Mouse (Mus musculus) urinary bladder, postnatal 25 days (tissue): ENCODE results near the gene Ndufa3.
"Not testable (repeated sequence)": the region's sequence is repeated elsewhere in the genome, so short reads cannot be mapped to it uniquely, and the experiment has no call there.

Source experiments
- DNase-seq: peaks from one replicate; pipeline ENCODE4 v3.0.0; 2022; ENCODE audit warnings: low spot score

Gene Ndufa3

GRCm38 (mm10) chr7:3617242-3617995 lies at the start of gene Ndufa3:
Ndufa3 (plus strand) TSS chr7:3617373.
- peak; percentile 75 for DNase-seq

- DNase-seq = no peak
Observed at GRCm38 (mm10) chr7:3569725-3570124, 47.4 kb upstream of the Ndufa3 start.

GRCm38 (mm10) chr7:3570580-3570979 lies 46.6 kb upstream of the Ndufa3 start:
- DNase-seq = not testable (repeated sequence)

- no peak for DNase-seq
Observed at GRCm38 (mm10) chr7:3571847-3572246, 45.3 kb upstream of the Ndufa3 start.

- no peak for DNase-seq
Observed at GRCm38 (mm10) chr7:3574216-3574615, 43.0 kb upstream of the Ndufa3 start.

DNA sequence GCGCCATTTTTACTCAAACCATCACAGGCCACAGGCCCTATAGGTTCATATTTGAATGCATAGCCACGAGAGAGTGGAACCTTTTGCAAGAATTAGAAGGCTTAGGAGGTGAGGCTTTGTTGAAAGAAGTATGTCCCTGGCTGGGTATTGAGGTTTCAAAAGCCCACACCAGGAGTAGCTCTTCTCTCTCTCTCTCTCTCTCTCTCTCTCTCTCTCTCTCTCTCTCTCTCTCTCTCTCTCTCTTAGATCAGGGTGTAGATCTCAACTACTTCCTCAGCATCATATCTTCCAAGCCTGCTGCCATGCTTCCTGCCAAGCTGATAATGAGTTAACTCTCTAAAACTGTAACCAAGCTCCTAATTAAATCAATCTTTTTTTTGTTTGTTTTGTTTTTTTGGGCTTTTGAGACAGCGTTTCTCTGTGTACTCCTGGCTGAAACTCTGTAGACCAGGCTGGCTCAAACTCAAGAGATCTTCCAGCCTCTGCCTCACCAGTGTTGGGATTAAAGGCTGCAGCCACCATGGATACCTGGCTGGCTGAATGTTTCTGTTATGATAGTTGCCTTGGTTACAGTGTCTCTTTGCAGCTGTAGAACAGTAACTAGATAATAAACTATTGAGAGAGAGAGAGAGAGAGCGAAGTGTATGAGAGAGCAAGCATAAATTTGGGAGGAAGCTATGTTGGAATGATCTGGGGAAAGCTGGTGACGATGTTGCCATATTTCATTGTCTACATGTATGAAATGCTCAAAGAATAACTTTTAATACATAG lies 40.6 kb upstream of the Ndufa3 start:
- no peak for DNase-seq

DNA sequence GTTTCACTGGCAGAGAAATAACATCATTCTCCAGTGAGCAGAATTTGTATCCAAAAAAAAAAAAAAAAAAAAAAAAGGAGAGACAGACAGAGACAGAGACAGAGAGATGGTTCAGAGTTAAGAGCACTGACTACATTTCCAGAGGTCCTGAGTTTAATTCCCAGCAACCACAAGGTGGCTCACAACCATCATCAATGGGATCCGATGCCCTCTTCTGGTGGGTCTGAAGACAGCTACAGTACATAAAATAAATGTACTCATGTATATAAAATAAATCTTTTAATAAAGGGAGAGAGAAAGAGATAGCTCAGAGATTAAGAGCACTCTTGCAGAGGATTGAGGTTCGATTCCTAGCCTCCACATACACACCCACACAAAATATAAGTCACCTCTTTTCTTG lies 39.0 kb upstream of the Ndufa3 start:
- no peak for DNase-seq

DNA sequence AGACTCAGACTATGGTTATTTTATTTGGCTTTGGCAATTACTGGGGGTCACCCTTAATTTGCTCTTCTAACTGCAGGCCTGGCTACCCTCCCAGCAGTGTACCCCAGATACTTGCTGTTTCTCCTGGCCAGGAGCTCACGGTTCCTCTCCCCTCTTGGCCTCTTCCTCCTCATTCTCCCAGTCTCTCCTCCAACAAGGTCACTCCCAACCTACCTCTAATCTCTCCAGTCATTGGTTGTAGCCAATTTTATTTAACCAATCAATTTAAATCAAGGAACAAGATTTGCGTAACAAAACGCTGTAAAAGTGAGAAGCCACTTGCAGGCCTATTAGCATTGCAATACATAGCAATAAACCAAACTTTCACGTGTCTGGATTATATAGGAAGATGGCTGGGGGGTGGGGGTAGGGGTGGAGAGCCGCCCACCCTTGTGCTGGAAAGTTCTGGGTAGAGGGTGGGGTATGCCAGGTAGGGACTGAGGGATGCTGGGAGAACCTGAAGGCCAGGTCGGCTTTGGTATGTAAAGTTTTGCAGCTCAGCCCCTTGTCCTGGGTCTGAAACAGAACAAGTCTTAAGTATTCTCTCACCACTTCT lies 38.1 kb upstream of the Ndufa3 start:
- no peak for DNase-seq

DNA sequence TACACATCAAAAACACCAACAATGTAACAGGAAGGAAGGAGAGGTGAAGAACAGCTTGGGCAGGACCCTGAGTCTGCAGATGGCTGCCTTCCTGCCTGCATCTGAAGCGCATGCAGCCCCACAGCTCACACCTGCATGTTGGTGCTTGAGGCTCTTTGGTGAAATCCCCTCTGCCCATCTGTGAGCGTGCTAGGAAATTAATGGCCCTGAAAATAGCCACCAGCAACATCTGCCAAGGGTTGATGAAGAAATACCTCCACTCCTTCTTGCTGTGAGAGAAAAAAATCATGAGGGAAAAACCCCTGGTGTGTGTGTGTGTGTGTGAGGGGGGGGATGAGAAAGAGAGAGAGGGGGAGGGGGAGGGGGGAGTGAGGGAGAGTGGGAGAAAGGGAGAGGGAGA lies 37.1 kb upstream of the Ndufa3 start:
- no peak for DNase-seq

DNA sequence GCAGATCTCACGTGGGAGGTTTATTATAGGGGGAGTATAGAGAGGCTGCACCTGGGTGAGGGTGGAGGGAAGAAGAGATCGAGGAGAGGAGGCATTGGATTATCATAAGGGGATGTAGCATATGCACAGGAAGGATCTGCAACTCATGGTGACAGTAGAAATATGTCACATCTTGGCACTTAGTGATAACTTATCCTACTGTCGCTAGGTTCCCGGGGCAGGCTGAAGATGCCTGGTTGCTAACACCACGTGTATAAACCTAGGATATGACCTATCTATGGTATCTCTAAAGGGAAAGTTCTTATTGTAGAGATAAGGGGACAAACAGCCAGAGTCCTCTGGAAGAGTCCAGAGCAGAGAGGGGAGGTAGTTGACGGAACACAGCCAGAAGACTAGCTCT lies 31.4 kb upstream of the Ndufa3 start:
- no peak for DNase-seq

DNA sequence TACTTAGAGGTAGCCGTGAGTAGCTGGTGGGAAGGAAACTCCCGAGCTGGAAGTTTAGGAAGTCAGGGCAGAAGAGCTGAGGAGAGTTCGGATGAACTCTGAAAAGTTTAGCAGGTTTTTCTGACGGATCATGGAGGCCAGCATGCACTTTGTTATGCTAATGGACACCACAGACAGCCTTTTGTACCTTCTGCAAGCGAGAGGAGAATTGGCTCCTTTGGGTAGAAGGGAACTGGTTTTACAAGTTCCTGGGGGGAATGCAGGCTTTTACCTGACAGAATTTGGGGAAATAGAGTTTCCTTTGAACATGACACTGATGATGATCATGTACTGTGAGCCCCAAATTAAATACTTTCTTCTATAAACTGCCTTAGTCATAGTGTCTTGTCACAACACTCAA lies 30.9 kb upstream of the Ndufa3 start:
- DNase-seq = no peak

GRCm38 (mm10) chr7:3587292-3587691 lies 29.9 kb upstream of the Ndufa3 start:
- no peak for DNase-seq

- no peak for DNase-seq
Observed at GRCm38 (mm10) chr7:3590550-3590949, 26.6 kb upstream of the Ndufa3 start.

GRCm38 (mm10) chr7:3591534-3591933 lies 25.6 kb upstream of the Ndufa3 start:
- no peak for DNase-seq

GRCm38 (mm10) chr7:3593855-3594254 lies 23.3 kb upstream of the Ndufa3 start:
- DNase-seq = no peak

GRCm38 (mm10) chr7:3594686-3595085 lies 22.5 kb upstream of the Ndufa3 start:
- no peak for DNase-seq

DNA sequence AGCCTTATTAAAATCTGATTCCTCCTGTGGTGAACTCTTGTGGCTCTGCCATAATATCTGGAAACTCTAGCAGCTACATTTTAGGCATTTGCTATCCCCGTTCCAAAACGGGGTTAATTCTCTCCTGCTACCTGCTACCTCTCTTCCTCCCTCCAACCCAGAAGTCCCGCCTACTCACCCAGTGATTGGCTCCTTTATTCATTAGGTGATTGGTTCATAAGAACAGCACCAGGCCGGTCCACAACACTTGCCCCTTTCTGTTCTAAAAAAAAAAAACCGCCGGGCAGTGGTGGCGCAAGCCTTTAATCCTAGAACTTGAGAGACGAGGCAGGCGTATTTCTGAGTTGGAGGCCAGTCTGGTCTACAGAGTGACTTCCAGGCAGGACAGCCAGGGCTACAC lies 22.0 kb upstream of the Ndufa3 start:
- DNase-seq = no peak

DNA sequence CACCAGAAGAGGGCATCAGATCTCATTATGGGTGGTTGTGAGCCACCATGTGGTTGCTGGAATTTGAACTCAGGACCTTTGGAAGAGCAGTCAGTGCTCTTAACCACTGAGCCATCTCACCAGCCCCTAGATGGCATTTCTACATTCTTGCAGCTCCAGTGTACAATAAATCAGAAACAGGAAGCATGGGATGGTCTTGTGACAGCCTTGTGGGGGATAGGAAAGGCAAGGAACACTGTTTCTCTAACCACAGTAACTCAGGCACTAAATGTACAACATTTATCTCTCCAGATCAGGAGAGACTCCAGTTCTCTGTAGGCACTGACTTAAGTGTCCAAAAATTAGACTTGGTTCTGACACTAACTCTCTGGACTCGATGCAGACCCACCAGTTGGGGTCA lies 19.4 kb upstream of the Ndufa3 start:
- not testable (repeated sequence) for DNase-seq

DNA sequence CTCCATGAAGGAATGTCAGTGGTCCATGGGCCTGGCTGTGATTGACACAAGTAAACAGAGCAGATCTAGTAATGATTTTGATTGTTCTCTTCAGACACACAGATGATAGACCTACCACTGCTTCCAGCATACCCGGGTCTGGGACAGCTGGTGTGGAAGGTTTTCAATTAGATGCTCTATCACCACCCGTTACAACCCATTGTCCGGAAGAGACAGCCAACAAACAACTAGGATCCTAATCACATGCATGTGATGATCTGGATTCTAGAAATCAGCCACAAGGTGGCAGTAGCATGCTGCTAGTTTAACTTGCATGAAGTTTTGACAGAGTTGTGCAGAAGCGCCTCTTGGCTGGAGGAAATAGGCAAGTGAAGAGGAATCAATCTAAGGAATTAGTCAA lies 16.1 kb upstream of the Ndufa3 start:
- DNase-seq = peak; percentile 53

GRCm38 (mm10) chr7:3606798-3607197 lies 10.4 kb upstream of the Ndufa3 start:
- DNase-seq = no peak

GRCm38 (mm10) chr7:3607391-3607790 lies 9.8 kb upstream of the Ndufa3 start:
- no peak for DNase-seq

GRCm38 (mm10) chr7:3608668-3609067 lies 8.5 kb upstream of the Ndufa3 start:
- no peak for DNase-seq

- DNase-seq = no peak
Observed at GRCm38 (mm10) chr7:3609082-3609481, 8.1 kb upstream of the Ndufa3 start.
